Mouse (Mus musculus) limb, embryonic 12.5 days (tissue): ENCODE data around the gene Por. TPM values are rescaled to one million over a fixed set of nuclear protein-coding genes. Genes with fewer than 3 reads are reported as not detected.

Experiments
- ATAC-seq: fragments of 200-750 bp; cut with Nextera tagmentation; 2 replicates; pipeline ENCODE4 v1.8.0; 2017; ENCODE audit warnings: low read depth, moderate TSS enrichment; ENCODE audit not compliant: insufficient number of reproducible peaks, insufficient read depth, low FRiP score, low TSS enrichment
- H3K27ac ChIP-seq: fragments of 300-500 bp; sonication (generic); 2 replicates; pipeline ENCODE4 v1.5.1; 2016; ENCODE audit warnings: mild to moderate bottlenecking, moderate library complexity
- H3K27me3 ChIP-seq: fragments of 300-500 bp; sonication (generic); 2 replicates; pipeline ENCODE4 v1.6.1; 2016; ENCODE audit warnings: mild to moderate bottlenecking, moderate library complexity
- H3K36me3 ChIP-seq: fragments of 300-500 bp; sonication (generic); 2 replicates; pipeline ENCODE4 v1.6.1; 2016; ENCODE audit warnings: mild to moderate bottlenecking, moderate library complexity
- H3K4me1 ChIP-seq: fragments of 300-500 bp; sonication (generic); replicated peaks from 2 replicates; pipeline ENCODE4 v1.6.1; 2016
- H3K4me2 ChIP-seq: fragments of 300-500 bp; sonication (generic); 2 replicates; pipeline ENCODE4 v1.6.1; 2016; ENCODE audit warnings: mild to moderate bottlenecking, moderate library complexity
- H3K4me3 ChIP-seq: fragments of 300-500 bp; sonication (generic); replicated peaks from 2 replicates; pipeline ENCODE4 v1.5.1; 2016; ENCODE audit warnings: mild to moderate bottlenecking
- H3K9ac ChIP-seq: fragments of 300-500 bp; sonication (generic); replicated peaks from 2 replicates; pipeline ENCODE4 v1.6.1; 2016; ENCODE audit warnings: mild to moderate bottlenecking, moderate library complexity
- H3K9me3 ChIP-seq: fragments of 300-500 bp; sonication (generic); 2 replicates; pipeline ENCODE4 v1.6.1; 2016; ENCODE audit warnings: mild to moderate bottlenecking, moderate library complexity
- WGBS: fragments of 180-500 bp; shearing (Covaris S2); methylation state at CpG from one replicate; pipeline ENCODE4 v1.1.7; 2016; 5-methylcytosine and 5-hydroxymethylcytosine counted together
- polyA plus RNA-seq: library from polyadenylated mRNA; unstranded; fragments of >200 nt; fragmentation: Nextera tagmentation; extraction: Ambion mirVana; gene quantifications from 2 replicates; pipeline ENCODE4 v1.2.1, GENCODE M21; 2016

Por gene
- polyA plus RNA-seq, 1 experiment from 2014 or later, result 114 TPM

- 20% methylated on average over 18 of the region's 18 CpGs for WGBS
These were observed 73.3 kb downstream of the Por start for GRCm38 (mm10) chr5:135742941-135743740.

DNA sequence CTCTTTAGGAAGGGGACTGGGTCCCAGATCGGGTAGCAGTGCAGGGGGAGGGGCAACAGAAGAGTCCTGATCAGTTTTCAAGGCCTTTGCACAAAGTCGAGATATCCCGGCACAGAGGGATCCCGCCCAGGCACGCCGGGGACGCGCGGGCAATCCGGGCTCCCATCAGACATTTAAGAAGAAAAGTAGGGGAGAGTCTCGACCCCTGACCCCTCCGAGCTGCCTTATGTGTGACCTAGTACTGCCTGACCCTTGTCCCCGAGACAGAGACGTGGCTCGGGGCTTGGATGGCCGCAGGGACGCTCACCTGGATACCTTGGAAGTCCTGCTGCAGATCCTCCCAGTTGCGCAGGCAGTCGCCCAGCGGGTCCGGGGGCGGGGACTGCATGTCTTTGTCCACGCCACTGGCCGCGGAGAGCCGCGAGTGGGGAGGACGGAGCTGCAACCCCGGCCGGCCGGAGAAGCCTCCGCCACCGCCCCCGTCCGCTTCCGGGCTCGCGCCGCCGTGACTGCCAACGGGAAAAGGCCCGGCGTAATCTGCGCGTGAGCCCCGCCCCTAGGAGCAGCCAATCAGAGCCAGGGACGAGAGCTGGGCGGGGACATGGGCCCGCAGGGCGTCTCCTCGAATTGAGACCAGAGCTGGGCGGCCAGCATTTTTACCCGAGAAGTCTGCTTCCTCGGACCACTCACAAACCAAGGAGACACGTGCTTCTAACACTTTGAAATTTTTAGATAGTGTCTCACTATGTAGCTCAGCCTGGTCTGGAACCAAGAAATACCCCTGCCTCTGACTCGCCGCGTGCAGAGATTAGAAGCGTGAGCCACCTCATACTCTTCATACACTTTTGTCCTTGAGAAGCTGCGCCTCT is 74.1 kb downstream of the Por start, which contains the start of gene Tmem120a:
TSS of gene Tmem120a (minus strand) at position 708 of the 869 bp plus-strand sequence.
- H3K4me3 ChIP-seq, result peak within 1 kb of the TSS; percentile 85
- H3K9ac ChIP-seq, result peak within 1 kb of the TSS; percentile 78
- peak within 1 kb of the TSS; percentile 47 for H3K27ac ChIP-seq
- H3K27me3 ChIP-seq, result no peaks in the 10 kb centered on the region
- ATAC-seq, result peak; percentile 92
- peaks cover 9% of the 10 kb centered on the region; the same call in 1 of the 2 replicates for H3K9me3 ChIP-seq
- peak within 1 kb of the TSS; percentile 86 for H3K4me2 ChIP-seq
- peaks cover 19% of the 10 kb centered on the region for H3K4me1 ChIP-seq
- under 1% methylated on average over 60 of the region's 60 CpGs for WGBS
- peaks cover 19% of the 10 kb centered on the region for H3K36me3 ChIP-seq

More at GRCm38 (mm10) chr5:135742941-135743740, 73.3 kb downstream of the Por start:
- Histone ChIP-seq H3K27me3 (no peaks in the 10 kb centered on the region), H3K27ac (peak overlapping the region; percentile 41; the same call in 1 of the 2 replicates), H3K4me3 (peak overlapping the region; percentile 85), H3K36me3 (peaks cover 24% of the 10 kb centered on the region), H3K4me1 (peaks cover 19% of the 10 kb centered on the region), H3K9me3 (peaks cover 9% of the 10 kb centered on the region; the same call in 1 of the 2 replicates), H3K9ac (peak overlapping the region; percentile 78), H3K4me2 (peak overlapping the region; percentile 86)
- ATAC-seq, result no peak

DNA sequence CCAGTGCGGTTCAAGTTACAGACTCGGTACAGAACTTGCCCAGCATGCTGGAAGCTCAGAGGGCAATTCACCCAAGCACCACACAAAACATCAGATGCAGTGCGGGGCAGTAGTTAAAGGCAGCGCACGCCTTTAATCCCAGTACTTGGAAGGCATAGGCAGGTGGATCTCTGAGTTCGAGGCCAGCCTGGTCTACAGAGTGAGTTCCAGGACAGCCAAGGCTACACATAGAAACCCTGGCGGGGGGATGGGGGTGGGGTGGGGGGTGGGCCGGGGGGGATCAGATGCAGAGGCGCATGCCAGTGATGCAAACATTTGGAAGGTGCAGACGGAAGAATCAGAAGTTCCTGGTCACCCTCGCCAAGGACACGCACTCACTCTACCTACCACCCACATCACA is 74.9 kb downstream of the Por start:
- Histone ChIP-seq H3K27ac (peak overlapping the region; percentile 47), H3K36me3 (peaks cover 19% of the 10 kb centered on the region), H3K4me1 (peaks cover 19% of the 10 kb centered on the region), H3K9me3 (peaks cover 9% of the 10 kb centered on the region; the same call in 1 of the 2 replicates), H3K9ac (peak overlapping the region; percentile 78; the same call in 1 of the 2 replicates), H3K4me2 (peak overlapping the region; percentile 86), H3K4me3 (peak overlapping the region; percentile 85), H3K27me3 (no peaks in the 10 kb centered on the region)
- 0 out of 2 replicates have a peak, but pooled peaks have one; percentile 6 for ATAC-seq
- WGBS, result 19% methylated on average over 12 of the region's 12 CpGs

DNA sequence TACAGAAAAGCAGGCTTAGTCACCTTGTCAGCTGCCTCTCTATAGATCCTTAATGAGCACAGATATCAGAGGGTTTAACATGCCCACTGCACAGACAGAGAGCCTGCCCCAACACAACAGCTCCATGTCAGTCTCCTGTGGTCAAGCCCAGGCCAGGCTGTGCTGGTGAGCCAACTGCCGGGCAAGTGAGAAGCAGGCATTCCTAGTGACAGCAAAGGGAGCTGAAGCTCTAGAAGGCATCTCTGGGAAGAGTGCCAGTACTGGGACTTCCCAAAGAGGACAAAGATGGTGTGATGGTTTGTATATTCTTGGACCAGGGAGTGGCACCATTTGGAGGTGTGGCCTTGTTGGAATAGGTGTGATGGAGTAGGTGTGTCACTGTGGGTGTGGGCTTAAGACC is 81.2 kb downstream of the Por start:
- 76% methylated on average over 1 of the region's 1 CpGs for WGBS
- Histone ChIP-seq H3K27me3 (no peaks in the 10 kb centered on the region), H3K4me3 (no peak overlapping the region), H3K36me3 (no peaks in the 10 kb centered on the region), H3K9me3 (peaks cover 9% of the 10 kb centered on the region; the same call in 1 of the 2 replicates), H3K4me1 (no peaks in the 10 kb centered on the region), H3K27ac (no peak overlapping the region), H3K4me2 (no peak overlapping the region), H3K9ac (no peak overlapping the region)
- ATAC-seq, result no peak

GRCm38 (mm10) chr5:135751595-135751994 is 81.8 kb downstream of the Por start:
- Histone ChIP-seq H3K9me3 (peaks cover 9% of the 10 kb centered on the region; the same call in 1 of the 2 replicates), H3K4me2 (no peak overlapping the region), H3K27ac (no peak overlapping the region), H3K4me1 (no peaks in the 10 kb centered on the region), H3K9ac (no peak overlapping the region), H3K27me3 (no peaks in the 10 kb centered on the region), H3K36me3 (no peaks in the 10 kb centered on the region), H3K4me3 (no peak overlapping the region)
- no peak for ATAC-seq
- WGBS, result 75% methylated on average over 2 of the region's 2 CpGs

- H3K4me3 ChIP-seq, result no peak overlapping the region
- H3K4me2 ChIP-seq, result no peak overlapping the region
- no peaks in the 10 kb centered on the region for H3K36me3 ChIP-seq
- no peak for ATAC-seq
- WGBS, result 75% methylated on average over 3 of the region's 3 CpGs
- no peak overlapping the region for H3K27ac ChIP-seq
- H3K9ac ChIP-seq, result no peak overlapping the region
- no peaks in the 10 kb centered on the region for H3K4me1 ChIP-seq
- H3K9me3 ChIP-seq, result no peaks in the 10 kb centered on the region
- peaks cover under 1% of the 10 kb centered on the region; the same call in 1 of the 2 replicates for H3K27me3 ChIP-seq
These were observed 92.0 kb downstream of the Por start for GRCm38 (mm10) chr5:135761881-135762280.

DNA sequence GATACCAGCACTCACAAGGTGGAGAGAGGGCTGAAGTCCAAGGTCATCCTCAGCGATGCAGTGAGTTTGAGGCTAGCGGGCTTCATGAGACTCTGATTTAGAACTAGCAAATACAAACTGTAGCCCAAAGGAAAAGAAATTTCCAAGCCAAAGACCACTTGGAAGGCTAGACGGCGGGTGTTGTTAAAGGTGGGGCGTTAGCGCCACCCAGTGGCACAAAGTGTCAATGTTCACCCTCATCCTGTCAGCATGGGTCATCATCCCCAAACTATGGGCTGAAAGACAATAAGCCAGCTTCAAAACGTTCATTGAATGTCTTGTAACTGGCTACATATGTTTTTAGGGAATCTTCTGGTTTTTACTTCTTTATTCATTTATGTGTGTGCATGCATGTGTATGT is 93.7 kb downstream of the Por start:
- H3K27ac ChIP-seq, result no peak overlapping the region
- no peaks in the 10 kb centered on the region for H3K4me1 ChIP-seq
- WGBS, result 6% methylated on average over 7 of the region's 7 CpGs
- H3K27me3 ChIP-seq, result peaks cover 8% of the 10 kb centered on the region
- no peak for ATAC-seq
- H3K9ac ChIP-seq, result no peak overlapping the region
- H3K9me3 ChIP-seq, result no peaks in the 10 kb centered on the region
- no peaks in the 10 kb centered on the region for H3K36me3 ChIP-seq
- H3K4me2 ChIP-seq, result no peak overlapping the region
- no peak overlapping the region for H3K4me3 ChIP-seq

GRCm38 (mm10) chr5:135764971-135765370 is 95.1 kb downstream of the Por start:
- Histone ChIP-seq H3K4me2 (no peak overlapping the region), H3K27me3 (peaks cover 8% of the 10 kb centered on the region), H3K9ac (no peak overlapping the region), H3K4me3 (no peak overlapping the region), H3K4me1 (no peaks in the 10 kb centered on the region), H3K27ac (no peak overlapping the region), H3K36me3 (no peaks in the 10 kb centered on the region), H3K9me3 (no peaks in the 10 kb centered on the region)
- ATAC-seq, result no peak
- 68% methylated on average over 3 of the region's 3 CpGs for WGBS

DNA sequence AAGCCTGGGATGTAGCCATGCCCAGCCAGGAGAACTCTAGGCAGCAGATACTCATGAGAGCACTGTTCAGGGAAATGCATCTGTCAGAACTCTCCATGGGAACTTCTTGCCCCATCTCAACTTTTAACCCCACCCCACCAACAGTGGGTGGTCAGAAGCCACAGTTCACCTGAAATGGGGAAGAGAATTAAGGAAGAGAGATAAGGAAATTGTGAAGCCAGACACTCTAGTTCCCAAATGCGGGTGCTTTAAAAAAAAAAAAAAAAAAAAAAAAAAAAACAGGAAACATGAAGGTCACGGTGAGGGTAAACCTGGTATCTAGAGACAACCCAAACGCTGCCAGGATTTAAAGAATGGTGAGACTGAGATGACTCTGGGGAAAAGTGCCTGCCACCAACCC is 102.7 kb downstream of the Por start:
- Histone ChIP-seq H3K27ac (no peak overlapping the region), H3K9me3 (no peaks in the 10 kb centered on the region), H3K36me3 (no peaks in the 10 kb centered on the region), H3K9ac (no peak overlapping the region), H3K4me2 (no peak overlapping the region), H3K27me3 (peaks cover 11% of the 10 kb centered on the region; the same call in 1 of the 2 replicates), H3K4me1 (peaks cover 3% of the 10 kb centered on the region), H3K4me3 (no peak overlapping the region)
- WGBS, result 72% methylated on average over 3 of the region's 3 CpGs
- ATAC-seq, result no peak

- WGBS, result 88% methylated on average over 4 of the region's 4 CpGs
- ATAC-seq, result no peak
- H3K9me3 ChIP-seq, result no peaks in the 10 kb centered on the region
- H3K4me1 ChIP-seq, result peaks cover 15% of the 10 kb centered on the region
- no peak overlapping the region for H3K27ac ChIP-seq
- no peak overlapping the region for H3K9ac ChIP-seq
- peaks cover 6% of the 10 kb centered on the region for H3K36me3 ChIP-seq
- peaks cover 6% of the 10 kb centered on the region; the same call in 1 of the 2 replicates for H3K27me3 ChIP-seq
- no peak overlapping the region for H3K4me3 ChIP-seq
- no peak overlapping the region for H3K4me2 ChIP-seq
These were observed 106.7 kb downstream of the Por start for GRCm38 (mm10) chr5:135776546-135776945.
